Mouse (Mus musculus) kidney, adult 8-10 months (tissue): ENCODE results near the gene Slc30a5.

ENCODE experiments used
- DNase-seq, 2 experiments: peaks; one replicate each; pipeline ENCODE4 v3.0.0; 2022

Gene Slc30a5

GRCm38 (mm10) chr13:100753011-100753410, 80.2 kb downstream of the Slc30a5 start:
- DNase-seq = no peak
